Mouse (Mus musculus) adrenal gland, adult (tissue): ENCODE data around the gene Cenpt.
"Not testable (repeated sequence)": the region's sequence is repeated elsewhere in the genome, so short reads cannot be mapped to it uniquely, and the experiment has no call there.

Experiments
- DNase-seq, 2 experiments: peaks; one replicate each; pipeline ENCODE4 v3.0.0; 2022 to 2023; ENCODE audit warnings: low spot score in 1 of 2; ENCODE audit not compliant: inconsistent age in 2 of 2

Gene Cenpt

DNA sequence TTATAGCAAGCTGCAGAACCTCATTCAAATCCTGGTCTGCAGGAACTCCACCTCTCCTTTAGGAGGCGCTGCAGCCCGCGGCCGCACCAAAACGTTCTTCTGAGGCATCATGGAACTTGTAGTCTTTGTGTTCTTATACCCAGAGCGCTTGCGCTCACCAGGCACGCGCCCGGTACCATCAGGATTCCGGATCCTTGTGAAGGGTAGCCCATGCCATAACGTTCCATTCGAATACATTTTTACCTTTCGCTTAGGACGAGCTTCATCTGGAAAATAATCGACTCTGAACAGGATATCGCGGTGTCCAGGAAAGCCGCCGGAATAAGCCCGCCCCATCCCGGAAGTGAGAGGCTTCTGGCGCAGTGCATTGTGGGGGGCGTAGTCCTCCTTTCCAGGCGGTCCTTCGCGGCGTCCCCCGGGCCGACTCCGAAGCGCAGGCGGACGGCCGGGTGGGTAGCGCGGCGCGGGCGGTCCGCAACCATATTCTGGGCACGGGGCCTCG is 1.7 kb upstream of the Cenpt start, which contains the start of gene Thap11:
Thap11 (plus strand) TSS at position 418 of the 502 bp plus-strand sequence.
- peak; percentile 93 to 97 for DNase-seq

DNA sequence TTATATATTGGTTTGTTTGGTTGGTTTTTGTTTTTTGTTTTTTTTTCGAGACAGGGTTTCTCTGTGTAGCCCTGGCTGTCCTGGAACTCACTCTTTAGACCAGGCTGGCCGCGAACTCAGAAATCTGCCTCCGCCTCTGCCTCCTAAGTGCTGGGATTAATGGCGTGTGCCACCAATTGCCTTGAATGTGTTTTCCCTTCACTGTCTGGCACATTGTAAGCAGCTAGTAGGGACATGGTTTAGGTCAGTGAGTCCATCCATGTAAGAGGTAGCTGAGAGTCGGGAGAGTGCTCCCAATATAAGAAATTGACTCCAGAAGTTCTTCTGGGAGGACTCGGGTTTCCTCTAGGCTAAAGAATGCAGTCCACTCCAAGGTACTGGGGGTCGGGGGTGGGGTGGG is 1.2 kb upstream of the Cenpt start:
- peak in 1 of 2 experiments; percentile 42 for DNase-seq

DNA sequence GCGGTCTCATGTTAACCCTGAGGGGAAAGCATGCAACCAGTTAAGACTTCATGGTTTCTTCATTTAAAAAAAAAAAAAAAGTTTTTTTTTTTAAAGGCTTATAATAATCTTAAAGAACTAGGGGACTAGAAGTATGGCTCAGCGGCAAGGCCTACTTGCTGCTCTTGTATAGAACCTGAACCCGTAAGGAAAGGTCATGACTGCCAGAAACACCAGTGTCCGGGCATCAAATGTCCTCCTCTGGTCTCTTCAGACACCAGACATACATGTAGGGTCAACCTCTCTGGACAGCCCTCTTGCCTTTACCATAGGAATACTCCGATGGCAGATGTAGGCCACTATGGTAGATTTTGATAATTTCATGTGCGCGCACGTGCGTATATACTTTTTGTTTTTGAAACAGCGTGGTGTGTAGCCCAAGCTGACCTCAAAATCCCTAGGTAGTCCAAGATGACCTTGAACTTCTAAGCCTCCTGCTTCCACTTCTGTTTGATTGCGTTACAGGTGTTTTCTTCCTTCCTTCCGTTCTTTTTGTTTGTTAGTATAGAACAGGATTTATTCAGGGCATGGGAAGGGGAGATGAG is 840 bp downstream of the Cenpt start:
- DNase-seq = peak; percentile 28 to 65

DNA sequence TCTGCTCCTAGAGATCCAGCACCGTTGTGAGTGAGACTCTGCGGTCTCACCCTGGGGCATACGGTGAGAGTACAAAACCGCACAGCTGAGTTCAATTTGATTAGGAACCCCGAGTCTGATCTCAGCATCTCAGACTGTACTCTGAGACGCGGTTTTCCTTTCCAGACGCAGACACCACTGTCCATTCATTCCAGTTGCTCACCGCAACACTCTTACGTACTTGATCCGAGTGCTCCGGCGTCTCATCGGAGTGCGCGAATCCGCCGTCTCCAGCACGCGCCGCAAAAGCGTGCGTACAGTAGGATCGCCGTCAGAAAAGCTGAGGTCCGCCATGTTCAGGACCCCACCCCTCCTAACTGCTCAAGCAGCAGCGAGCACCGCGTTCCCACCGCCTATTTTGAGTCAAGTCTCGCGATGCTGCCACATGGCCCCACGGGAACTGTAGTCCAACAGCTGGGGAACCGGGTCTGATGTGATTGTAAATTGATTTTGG is 1.4 kb downstream of the Cenpt start:
- peak; percentile 89 to 97 for DNase-seq

DNA sequence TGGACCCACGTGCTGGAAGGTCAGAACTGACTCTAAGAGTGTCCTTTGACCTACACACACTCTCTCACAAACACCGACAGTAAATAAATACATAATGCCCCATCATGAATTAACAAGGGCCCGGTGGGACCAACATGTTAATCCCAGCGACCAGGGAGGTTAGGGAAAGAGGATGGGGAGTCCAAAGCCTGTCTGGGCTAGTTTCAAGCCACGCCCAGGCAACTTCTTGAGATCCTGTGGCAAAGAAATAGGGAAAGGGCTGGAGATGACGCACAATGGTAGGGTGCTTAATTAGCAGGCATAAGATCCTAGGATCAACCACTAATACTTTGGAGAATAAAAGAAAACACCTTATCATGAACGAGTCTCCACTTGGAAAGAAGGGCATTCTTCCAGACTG is 2.5 kb downstream of the Cenpt start:
- no peak for DNase-seq

DNA sequence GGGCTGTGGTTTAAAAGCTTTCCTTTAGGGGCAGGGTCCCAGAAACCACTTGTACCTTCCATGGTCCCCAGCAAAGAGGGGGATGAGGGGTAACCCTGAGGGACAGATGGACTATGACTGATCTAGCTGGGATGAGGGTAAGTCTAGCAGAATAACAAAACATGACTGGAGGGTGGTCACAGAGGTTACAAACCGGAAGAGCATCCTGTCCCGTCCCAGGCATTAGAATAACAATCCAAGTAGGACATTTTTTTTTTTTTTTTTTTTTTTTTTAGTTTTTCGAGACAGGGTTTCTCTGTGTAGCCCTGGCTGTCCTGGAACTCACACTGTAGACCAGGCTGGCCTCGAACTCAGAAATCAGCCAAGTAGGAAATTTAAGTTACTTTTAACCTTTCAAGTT is 3.1 kb downstream of the Cenpt start:
- no peak for DNase-seq

DNA sequence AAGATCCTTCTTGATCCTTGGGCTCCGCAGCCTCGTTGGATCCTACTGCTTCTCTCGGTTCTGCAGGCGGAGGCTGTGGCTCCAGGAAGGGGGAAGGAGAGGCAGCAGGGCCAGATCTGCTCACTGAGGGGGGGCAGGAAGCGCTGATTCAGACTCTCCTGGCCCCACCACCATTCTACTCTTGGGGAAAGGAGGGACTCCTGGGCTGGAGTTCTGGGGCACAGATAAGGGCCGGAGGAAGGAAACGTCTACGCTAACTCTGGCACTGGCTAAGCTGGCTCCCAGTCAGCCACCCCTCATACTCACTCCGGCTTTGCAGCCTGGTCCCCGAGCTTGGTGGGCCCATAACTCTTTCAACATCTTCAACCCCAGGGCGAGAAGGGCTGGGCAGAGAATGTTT is 6.4 kb downstream of the Cenpt start:
- no peak for DNase-seq

DNA sequence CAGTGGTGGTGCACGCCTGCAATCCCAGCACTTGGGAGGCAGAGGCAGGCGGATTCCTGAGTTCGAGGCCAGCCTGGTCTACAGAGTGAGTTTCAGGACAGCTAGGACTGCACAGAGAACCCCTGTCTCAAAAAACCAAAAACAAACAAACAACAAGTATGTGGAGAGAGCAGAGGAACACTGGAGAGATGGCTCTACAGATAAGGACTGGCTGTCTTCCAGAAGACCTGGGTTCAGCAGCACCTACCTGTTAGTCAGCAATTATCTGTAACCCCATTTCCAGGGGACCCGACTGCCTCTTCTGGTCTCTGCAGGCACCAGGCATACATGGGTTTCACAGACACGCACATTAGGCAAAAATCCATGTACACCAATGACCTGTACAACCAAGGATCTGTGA is 13.9 kb downstream of the Cenpt start:
- no peak for DNase-seq

DNA sequence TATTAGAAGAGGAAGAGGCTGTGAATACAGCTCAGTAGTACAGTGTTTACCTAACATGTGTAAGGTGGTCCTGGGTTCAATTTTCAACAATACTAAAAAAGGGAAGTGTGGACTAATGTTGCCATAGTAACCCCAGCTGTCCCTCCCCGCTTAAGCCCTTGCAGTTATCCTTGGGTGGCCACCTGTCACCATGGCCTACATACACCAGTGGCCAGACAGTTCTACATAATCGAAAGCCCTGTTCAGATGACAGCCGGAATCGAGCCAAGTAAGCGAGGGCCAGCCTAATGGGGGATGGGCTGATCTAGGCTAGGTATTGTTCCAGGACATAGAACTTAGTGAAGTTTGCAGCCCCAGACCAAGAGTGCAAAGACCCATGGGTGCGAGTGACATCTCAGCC is 16.1 kb downstream of the Cenpt start:
- DNase-seq = no peak

DNA sequence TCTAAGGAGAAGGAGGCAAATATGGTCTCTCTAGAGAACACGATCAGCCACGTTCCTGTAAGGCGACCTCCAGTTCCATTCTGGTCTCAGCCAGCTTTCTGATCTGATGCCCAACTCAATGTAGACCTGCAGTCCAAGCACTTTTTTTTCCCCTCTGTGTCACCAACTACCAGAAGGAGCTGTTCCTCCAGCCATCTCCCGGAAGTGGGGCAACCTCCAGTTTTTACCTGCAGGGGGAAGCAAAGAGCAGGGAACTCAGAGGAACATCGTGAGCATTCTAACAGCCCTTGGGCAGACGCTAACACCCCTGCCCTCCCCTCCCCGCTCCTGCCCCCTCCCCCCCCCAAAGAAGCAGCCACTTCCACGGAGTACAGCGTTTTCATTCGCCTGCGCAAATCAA is 17.8 kb downstream of the Cenpt start:
- DNase-seq = peak; percentile 72 to 93

DNA sequence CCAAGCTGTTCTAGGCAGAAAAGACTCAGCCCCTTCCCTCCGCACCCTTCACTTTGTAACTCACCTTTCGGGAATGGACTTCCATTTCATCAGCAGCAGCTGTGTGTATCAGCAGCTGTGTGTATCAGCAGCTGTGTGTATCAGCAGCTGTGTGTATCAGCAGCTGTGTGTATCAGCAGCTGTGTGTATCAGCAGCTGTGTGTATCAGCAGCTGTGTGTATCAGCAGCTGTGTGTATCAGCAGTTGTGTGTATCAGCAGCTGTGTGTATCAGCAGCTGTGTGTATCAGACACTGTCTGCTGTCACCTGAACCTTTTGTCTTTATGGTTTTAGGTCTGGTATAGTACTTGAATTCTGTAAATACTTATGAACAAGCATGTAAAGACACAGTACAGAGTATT is 19.3 kb downstream of the Cenpt start:
- DNase-seq = not testable (repeated sequence)

DNA sequence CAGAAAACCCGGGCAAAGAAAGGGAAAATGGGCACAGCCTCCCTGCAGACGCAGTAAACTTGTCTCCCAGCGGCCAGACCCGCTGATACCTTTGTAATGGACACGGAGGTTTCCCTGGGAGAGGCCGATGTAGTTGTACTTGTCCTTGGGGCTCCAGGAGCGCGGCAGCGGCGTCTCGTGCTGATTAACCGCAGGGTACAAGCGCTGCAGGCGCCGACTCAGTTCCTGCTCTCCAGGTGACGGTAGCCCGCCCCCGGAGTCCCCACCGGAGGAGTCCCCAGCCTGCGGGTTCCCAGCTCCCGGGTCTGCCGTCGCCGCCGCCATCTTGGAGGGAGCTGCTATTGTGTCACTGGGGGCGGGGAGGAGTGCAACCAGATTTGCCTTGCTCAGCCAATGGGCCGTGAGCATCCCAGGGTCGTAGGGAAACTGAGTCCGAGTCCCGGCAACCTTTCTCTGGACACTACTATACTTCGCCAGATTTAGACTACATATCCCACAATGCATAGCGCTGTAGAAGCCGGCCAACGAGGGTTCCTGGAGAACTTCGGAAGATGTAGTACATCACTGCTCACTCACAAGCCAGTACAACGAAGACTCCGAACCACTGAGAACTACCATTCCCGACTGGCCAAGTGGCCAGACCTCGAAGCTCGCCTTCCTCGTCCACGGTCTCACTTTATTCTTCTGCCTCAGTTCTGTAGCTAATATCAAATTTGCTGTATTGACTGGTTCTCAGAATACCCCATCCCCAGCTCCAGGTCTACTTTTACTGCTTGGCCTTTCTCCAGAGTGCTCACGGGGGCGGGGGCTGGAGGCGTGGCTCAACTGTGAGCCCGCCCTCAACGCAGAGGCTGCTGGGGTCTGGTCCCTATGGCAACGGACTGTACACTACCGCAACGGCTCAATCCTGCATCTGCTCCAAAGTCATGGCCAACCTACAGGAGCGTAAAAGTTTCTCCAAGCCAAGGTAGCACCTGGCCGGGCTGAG is 25.9 kb downstream of the Cenpt start, which contains the start of the genes Ranbp10 and Tsnaxip1:
Ranbp10 (minus strand) TSS at position 490 of the 988 bp plus-strand sequence.
Tsnaxip1 (plus strand) TSS at position 871 of the 988 bp plus-strand sequence.
- DNase-seq = peak; percentile 97 to 99

DNA sequence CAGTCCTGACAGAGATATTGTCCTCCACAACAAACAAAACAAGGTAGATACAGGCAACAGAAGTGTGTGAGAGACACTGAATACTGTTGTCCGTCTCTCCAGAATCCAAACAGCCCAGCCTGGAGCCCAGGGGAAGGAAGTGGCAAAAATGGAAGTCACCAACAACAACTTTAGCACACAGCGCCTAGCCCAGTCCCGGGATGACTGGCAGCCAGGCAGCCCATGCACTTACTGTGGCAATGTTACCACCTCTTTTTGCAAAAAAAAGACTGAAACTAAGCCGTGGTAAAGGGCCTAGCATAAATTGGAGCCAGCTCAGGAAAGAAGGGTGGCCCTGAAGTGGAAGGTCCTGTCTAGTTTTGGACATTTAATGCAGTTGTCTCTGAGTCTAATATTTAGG is 26.7 kb downstream of the Cenpt start:
- DNase-seq = no peak

DNA sequence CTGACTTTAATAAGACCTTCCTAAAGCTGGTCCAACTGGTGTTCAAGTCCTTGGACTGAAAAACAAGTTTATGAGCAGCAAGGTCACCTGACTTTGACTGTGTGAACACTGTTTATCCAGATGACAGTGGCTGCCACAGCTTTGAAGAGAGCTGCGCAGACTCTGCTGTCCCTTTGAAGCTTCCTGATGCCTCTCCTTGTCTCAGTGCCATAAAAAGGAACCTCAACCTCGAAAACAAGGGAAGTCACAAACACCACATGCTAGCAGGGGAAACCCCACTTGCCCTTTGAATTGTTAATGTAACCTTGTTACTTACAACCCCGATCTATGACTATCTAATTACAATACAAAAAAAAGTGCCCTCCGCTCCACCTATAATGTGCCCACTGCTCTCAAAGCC is 27.6 kb downstream of the Cenpt start:
- no peak for DNase-seq

DNA sequence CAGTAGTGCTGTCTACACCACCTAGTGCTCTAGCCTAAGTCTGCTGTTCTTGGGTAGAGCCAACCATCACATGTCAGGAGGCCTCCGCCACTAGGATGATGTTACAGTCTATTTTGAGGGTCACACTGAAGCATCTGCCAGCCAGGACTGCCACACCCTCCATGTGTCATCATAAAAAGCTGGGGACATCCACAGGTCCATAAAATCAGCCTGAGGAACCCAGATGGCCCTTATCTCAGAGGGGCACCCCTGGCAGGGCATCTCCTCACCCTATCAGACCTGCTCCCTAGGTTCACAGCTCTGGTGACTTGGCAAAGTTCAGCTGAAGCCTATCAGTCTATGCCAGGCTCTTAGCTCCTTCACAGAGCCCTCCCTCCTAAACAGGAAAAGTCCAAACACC is 32.2 kb downstream of the Cenpt start:
- DNase-seq = no peak

DNA sequence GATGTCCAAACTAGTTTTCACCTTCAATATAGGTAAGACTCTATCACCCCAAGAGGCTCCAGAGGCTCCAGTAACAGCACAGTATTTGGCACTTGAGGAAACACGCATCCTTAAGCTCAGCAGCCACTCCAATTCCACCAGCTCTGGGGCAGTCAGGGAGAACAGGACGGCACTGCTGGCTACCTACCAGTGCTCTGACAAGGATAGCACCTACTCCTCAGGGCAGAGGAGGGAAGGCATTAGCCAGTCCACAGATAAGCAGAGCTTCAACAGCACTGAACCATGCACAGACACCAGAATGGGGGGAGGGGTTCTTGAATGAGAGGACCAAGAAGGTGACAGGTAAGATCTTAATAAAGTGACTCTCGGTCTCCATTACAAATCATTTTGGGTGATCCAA is 33.4 kb downstream of the Cenpt start:
- DNase-seq = no peak

DNA sequence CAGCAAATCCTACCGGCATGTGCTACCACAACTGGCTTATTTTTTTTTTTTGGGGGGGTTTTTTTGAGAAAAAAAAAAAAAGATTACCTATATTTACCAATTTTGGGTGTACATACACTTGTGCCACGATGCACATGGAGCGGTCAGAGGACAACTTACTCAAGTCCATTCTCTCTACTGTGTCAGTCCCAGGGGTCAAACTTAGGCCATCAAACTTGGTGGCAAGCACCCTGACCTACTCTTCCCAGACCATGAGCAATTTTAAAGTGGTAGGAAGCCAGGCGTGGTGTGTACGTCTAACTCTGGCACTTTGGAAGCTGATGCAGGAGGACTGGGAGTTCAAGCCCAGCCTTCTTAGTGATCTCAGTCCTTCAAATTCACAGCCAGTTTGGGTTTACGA is 39.8 kb downstream of the Cenpt start:
- DNase-seq = no peak

DNA sequence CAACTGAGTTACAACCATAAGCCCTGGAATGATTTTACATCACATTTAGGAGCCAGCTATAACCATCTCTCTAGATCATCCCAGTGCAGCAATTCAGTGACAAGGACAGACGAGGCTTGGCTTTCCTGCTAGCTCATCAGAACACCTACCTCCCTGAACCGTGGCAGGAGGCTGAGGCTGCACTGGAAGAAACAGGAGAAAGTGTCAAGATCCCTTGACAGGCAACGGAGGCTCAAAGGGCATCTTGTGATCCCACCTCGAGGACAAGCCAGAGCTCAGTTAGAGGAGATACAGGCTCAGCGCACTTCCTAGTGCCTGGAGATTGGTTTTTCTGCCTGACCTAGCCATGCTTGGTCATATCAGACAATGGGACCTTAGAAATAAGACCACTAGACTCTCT is 40.6 kb downstream of the Cenpt start:
- no peak for DNase-seq

DNA sequence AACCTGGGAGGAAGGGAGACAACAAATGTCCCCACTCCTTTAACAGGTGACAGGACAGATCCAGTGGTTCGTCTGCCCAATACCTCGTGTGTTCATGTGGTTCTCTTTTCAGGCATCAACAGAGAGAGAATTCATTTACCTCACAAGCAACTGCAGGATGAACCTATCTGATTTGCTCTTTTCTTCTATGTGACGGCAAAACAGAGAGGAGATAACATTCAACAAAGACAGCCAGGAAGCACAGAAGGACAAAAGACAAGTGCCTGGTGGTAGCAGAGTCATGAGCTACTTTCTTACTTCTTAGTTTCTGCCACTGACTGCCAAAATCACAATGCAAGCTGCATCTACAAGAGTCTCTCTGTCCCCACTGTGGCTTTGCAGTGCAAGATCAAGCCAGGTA is 41.5 kb downstream of the Cenpt start:
- DNase-seq = no peak

DNA sequence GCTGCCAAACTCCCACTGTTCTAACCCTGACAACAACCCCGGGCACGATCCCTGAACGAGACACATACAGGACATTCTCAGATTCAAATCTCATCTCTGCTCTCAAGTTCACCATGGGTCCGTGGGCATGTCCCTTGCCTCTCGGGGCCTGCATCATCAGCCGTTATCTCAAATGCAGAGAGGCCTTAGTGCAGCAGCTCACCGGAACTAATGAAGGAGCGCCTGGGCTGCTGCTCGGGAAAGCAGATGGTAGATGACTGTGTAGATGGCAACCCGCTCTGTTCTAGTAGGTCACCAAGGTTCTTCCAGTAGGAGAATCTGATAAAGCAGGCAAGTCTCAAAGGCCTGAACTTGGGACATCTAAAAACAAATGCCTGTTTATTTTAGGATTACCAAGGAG is 42.0 kb downstream of the Cenpt start:
- DNase-seq = no peak

DNA sequence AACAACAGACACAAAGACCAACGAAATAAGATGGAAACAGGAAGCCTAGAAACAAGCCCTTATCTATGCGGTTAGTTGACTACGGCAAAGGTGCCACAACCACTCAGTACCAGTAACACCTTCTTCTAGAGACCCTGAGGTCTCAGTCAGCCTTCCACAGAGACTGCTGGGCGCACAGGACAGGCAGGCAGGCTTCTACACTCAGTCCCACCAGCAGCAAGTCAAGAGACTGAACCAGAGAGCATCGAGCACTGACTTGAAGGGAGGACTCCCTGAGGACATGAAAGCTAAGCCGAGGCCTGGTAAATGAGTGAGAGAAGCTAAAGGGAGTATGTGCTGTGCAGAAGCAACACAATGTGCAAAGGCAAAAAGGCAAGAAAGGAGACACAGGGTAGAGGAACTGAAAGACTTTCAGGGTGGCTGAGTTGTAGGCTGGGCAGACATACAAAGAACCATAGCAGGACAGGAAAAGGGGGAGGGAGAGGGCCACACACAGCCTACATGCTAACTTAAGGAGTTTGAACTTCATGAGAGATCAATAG is 42.8 kb downstream of the Cenpt start:
- no peak for DNase-seq

DNA sequence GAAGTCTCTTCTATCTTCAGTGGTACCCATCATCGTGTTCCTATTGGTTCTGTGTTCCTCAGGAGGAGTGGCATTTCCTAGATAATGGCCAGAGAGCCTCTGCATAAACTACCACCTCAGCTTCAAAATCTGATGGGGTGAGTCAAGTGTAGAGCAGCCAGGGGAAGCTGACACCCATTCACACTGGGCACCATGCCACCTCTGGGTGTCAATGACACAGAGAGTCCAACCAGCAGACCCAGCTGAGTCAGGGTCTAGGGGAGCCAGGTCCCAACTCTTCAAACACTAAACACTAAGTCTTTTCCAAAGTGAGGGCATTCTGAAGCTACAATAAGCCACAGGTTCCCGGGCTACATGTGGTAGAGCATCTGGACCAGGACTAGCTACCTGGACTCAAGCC is 44.6 kb downstream of the Cenpt start:
- peak; percentile 29 to 70 for DNase-seq
